Mouse (Mus musculus) limb, embryonic 12.5 days (tissue): ENCODE results near the gene Shisa6. TPM values are rescaled to one million over a fixed set of nuclear protein-coding genes. Genes with fewer than 3 reads are reported as not detected.

ENCODE experiments used
- ATAC-seq: fragments of 200-750 bp; cut with Nextera tagmentation; 2 replicates; pipeline ENCODE4 v1.8.0; 2017; ENCODE audit warnings: low read depth, moderate TSS enrichment; ENCODE audit not compliant: insufficient number of reproducible peaks, insufficient read depth, low FRiP score, low TSS enrichment
- H3K27ac ChIP-seq: fragments of 300-500 bp; sonication (generic); 2 replicates; pipeline ENCODE4 v1.5.1; 2016; ENCODE audit warnings: mild to moderate bottlenecking, moderate library complexity
- H3K27me3 ChIP-seq: fragments of 300-500 bp; sonication (generic); 2 replicates; pipeline ENCODE4 v1.6.1; 2016; ENCODE audit warnings: mild to moderate bottlenecking, moderate library complexity
- H3K36me3 ChIP-seq: fragments of 300-500 bp; sonication (generic); 2 replicates; pipeline ENCODE4 v1.6.1; 2016; ENCODE audit warnings: mild to moderate bottlenecking, moderate library complexity
- H3K4me1 ChIP-seq: fragments of 300-500 bp; sonication (generic); replicated peaks from 2 replicates; pipeline ENCODE4 v1.6.1; 2016
- H3K4me2 ChIP-seq: fragments of 300-500 bp; sonication (generic); 2 replicates; pipeline ENCODE4 v1.6.1; 2016; ENCODE audit warnings: mild to moderate bottlenecking, moderate library complexity
- H3K4me3 ChIP-seq: fragments of 300-500 bp; sonication (generic); replicated peaks from 2 replicates; pipeline ENCODE4 v1.5.1; 2016; ENCODE audit warnings: mild to moderate bottlenecking
- H3K9ac ChIP-seq: fragments of 300-500 bp; sonication (generic); replicated peaks from 2 replicates; pipeline ENCODE4 v1.6.1; 2016; ENCODE audit warnings: mild to moderate bottlenecking, moderate library complexity
- H3K9me3 ChIP-seq: fragments of 300-500 bp; sonication (generic); 2 replicates; pipeline ENCODE4 v1.6.1; 2016; ENCODE audit warnings: mild to moderate bottlenecking, moderate library complexity
- WGBS: fragments of 180-500 bp; shearing (Covaris S2); methylation state at CpG from one replicate; pipeline ENCODE4 v1.1.7; 2016; 5-methylcytosine and 5-hydroxymethylcytosine counted together
- polyA plus RNA-seq: library from polyadenylated mRNA; unstranded; fragments of >200 nt; fragmentation: Nextera tagmentation; extraction: Ambion mirVana; gene quantifications from 2 replicates; pipeline ENCODE4 v1.2.1, GENCODE M21; 2016

Gene Shisa6
- polyA plus RNA-seq, 1 experiment from 2014 or later = 0.18 TPM

GRCm38 (mm10) chr11:66344822-66345221 is 180.9 kb downstream of the Shisa6 start:
- Histone ChIP-seq H3K9me3 (no peaks in the 10 kb centered on the region), H3K27me3 (no peaks in the 10 kb centered on the region), H3K36me3 (no peaks in the 10 kb centered on the region), H3K9ac (no peak overlapping the region), H3K4me3 (no peak overlapping the region), H3K27ac (no peak overlapping the region), H3K4me2 (no peak overlapping the region), H3K4me1 (no peaks in the 10 kb centered on the region)
- no peak for ATAC-seq
- 71% methylated on average over 3 of the region's 3 CpGs for WGBS

- Histone ChIP-seq H3K9ac (no peak overlapping the region), H3K27me3 (no peaks in the 10 kb centered on the region), H3K4me2 (no peak overlapping the region), H3K27ac (no peak overlapping the region), H3K9me3 (0 out of 2 replicates have a peak, but pooled peaks cover 6% of the 10 kb centered on the region), H3K4me1 (no peaks in the 10 kb centered on the region), H3K36me3 (no peaks in the 10 kb centered on the region), H3K4me3 (no peak overlapping the region)
- no peak for ATAC-seq
These were observed 189.5 kb downstream of the Shisa6 start for GRCm38 (mm10) chr11:66336313-66336712.

GRCm38 (mm10) chr11:66312764-66313163 is 213.0 kb downstream of the Shisa6 start:
- ATAC-seq = no peak
- no peak overlapping the region for H3K4me3 ChIP-seq
- 76% methylated on average over 7 of the region's 7 CpGs for WGBS

GRCm38 (mm10) chr11:66304396-66304795 is 221.4 kb downstream of the Shisa6 start:
- no peaks in the 10 kb centered on the region for H3K27me3 ChIP-seq
- no peak overlapping the region for H3K4me3 ChIP-seq
- H3K4me2 ChIP-seq = no peak overlapping the region
- H3K4me1 ChIP-seq = no peaks in the 10 kb centered on the region
- no peak overlapping the region for H3K27ac ChIP-seq
- no peak overlapping the region for H3K9ac ChIP-seq
- no peaks in the 10 kb centered on the region for H3K36me3 ChIP-seq
- no peaks in the 10 kb centered on the region for H3K9me3 ChIP-seq
- WGBS = 62% methylated on average over 1 of the region's 1 CpGs
- no peak for ATAC-seq

More at GRCm38 (mm10) chr11:66312764-66313163, 213.0 kb downstream of the Shisa6 start:
- H3K9ac ChIP-seq = no peak overlapping the region
- H3K9me3 ChIP-seq = no peaks in the 10 kb centered on the region
- no peak overlapping the region for H3K4me2 ChIP-seq
- H3K36me3 ChIP-seq = no peaks in the 10 kb centered on the region
- H3K27me3 ChIP-seq = no peaks in the 10 kb centered on the region
- no peak overlapping the region for H3K27ac ChIP-seq
- H3K4me1 ChIP-seq = no peaks in the 10 kb centered on the region

DNA sequence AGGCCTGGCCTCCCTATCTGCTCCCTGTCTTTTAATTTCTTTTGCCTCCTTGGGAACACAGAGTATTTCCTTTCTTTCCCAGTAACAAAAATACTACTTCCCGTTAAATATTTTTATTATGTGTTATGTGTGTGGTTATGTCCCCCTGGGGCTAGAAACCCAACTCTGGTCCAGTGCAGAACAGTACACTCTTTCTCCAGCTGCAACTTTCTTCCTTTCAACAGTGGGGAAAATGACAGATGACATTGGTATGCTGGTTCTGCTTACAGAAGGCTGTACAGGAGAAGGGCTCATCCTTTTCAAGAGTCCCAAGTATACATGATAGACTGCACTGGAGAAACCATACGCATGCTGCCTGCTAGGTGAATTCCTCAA is 251.1 kb downstream of the Shisa6 start:
- no peaks in the 10 kb centered on the region for H3K9me3 ChIP-seq
- no peak overlapping the region for H3K4me2 ChIP-seq
- peak overlapping the region; percentile 23; the same call in 1 of the 2 replicates for H3K27ac ChIP-seq
- H3K27me3 ChIP-seq = no peaks in the 10 kb centered on the region
- 51% methylated on average over 2 of the region's 2 CpGs for WGBS
- ATAC-seq = 0 out of 2 replicates have a peak, but pooled peaks have one; percentile 66
- no peaks in the 10 kb centered on the region for H3K36me3 ChIP-seq
- H3K4me3 ChIP-seq = no peak overlapping the region
- peaks cover 22% of the 10 kb centered on the region for H3K4me1 ChIP-seq
- no peak overlapping the region for H3K9ac ChIP-seq

DNA sequence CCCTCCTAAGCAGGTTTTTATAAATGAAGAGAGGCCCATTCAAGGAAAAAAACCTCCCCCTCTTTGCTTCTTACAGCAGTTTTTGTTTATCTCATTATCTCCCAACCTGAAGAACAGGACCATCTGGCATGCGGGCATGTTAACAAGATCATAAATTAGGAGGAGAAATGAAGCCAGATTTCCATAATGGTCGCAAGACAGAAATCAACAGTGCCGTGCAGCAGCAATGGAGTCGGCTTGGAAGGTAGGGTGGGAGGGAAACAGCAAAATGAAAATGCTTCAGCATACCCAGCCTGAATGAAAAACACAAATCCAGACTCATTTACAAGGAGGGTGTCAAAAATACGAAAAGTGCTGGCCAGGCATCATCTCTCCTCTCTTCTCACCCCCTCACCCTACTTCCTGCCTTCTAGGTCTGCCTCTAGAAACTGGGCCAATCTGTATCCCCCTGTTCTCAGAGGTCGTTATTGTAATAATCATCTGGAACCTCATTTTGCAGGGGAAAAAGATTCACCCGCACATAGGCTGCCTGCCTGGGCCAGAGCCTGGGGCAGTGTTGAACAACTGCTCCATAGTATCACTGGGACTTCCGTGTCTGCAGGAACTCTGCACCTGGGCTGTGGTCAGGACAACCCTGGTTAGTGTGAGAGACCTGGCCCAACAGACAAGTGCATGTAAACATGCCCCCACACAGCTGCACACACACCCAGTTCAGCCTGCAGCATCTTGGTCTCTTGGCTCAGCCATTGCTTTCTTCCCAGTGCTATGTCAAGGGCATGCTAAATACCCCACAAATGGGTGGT is 251.7 kb downstream of the Shisa6 start:
- H3K9ac ChIP-seq = no peak overlapping the region
- H3K4me2 ChIP-seq = no peak overlapping the region
- H3K27me3 ChIP-seq = no peaks in the 10 kb centered on the region
- WGBS = 29% methylated on average over 8 of the region's 8 CpGs
- no peaks in the 10 kb centered on the region for H3K9me3 ChIP-seq
- H3K4me3 ChIP-seq = no peak overlapping the region
- no peak overlapping the region for H3K27ac ChIP-seq
- H3K4me1 ChIP-seq = peaks cover 22% of the 10 kb centered on the region
- no peaks in the 10 kb centered on the region for H3K36me3 ChIP-seq
- peak; percentile 56; the same call in 1 of the 2 replicates for ATAC-seq

DNA sequence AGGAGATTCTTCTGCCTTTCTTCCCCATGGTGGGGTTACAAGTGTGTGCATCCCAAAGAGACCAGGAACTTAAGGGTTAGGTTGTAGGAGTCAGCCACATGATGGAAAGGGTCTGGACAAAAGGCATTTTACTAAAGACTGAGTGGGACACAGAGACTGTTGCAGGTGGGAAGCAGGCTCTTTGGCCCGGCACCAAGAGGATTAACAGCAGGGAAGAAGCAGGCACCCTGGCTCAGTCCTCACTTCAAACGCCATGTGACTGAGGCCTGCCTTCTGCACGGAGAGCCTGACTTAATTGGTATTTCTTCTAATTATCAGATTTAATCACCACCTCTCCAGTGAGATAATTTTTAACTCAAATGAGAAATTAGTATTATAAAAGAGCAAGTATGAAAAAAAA is 258.7 kb downstream of the Shisa6 start:
- Histone ChIP-seq H3K27me3 (no peaks in the 10 kb centered on the region), H3K36me3 (no peaks in the 10 kb centered on the region), H3K27ac (no peak overlapping the region), H3K9ac (no peak overlapping the region), H3K4me2 (no peak overlapping the region), H3K4me3 (no peak overlapping the region), H3K4me1 (no peaks in the 10 kb centered on the region), H3K9me3 (no peaks in the 10 kb centered on the region)
- 50% methylated on average over 3 of the region's 3 CpGs for WGBS
- ATAC-seq = no peak

DNA sequence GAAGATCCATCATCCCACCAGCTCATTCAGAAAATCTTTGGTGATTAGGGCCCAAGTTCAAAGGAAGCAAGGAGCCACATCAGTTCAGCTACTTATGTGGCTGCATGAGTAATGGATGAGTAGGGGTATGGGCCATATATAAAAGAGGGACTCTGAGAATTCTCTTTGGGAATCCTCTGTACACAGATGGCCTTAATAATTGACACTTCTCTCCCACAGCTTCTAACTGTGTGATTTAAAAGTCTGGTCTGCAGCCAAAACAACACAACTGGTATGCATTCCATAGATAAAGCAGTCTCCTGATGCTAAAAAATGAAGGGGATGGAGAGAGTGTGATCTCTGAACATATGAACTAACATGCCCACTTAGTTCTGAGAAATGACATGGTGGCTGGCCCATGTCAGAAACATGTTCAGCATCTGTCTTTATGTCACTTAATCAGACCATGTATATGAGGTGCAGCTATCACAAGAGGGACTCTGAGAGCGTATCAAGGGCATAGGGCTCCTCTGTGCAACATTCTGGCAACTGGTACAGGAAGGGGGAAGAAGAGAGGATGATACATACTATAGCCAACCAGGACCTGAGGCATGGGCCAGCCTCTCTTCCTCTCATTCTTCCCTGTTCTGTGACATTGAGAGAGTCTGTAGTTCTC is 260.3 kb downstream of the Shisa6 start:
- 77% methylated on average over 1 of the region's 1 CpGs for WGBS
- no peak for ATAC-seq
- Histone ChIP-seq H3K36me3 (no peaks in the 10 kb centered on the region), H3K27ac (no peak overlapping the region), H3K27me3 (no peaks in the 10 kb centered on the region), H3K9me3 (no peaks in the 10 kb centered on the region), H3K4me1 (no peaks in the 10 kb centered on the region), H3K4me2 (no peak overlapping the region), H3K4me3 (no peak overlapping the region), H3K9ac (no peak overlapping the region)

GRCm38 (mm10) chr11:66260205-66260604 is 265.6 kb downstream of the Shisa6 start:
- H3K27ac ChIP-seq = no peak overlapping the region
- H3K4me2 ChIP-seq = no peak overlapping the region
- ATAC-seq = no peak
- no peaks in the 10 kb centered on the region for H3K9me3 ChIP-seq
- H3K4me1 ChIP-seq = no peaks in the 10 kb centered on the region
- no peak overlapping the region for H3K9ac ChIP-seq
- H3K4me3 ChIP-seq = no peak overlapping the region
- no peaks in the 10 kb centered on the region for H3K27me3 ChIP-seq
- WGBS = 83% methylated on average over 2 of the region's 2 CpGs
- H3K36me3 ChIP-seq = no peaks in the 10 kb centered on the region

- Histone ChIP-seq H3K27me3 (no peaks in the 10 kb centered on the region), H3K4me3 (no peak overlapping the region), H3K9ac (no peak overlapping the region), H3K27ac (no peak overlapping the region), H3K4me1 (no peaks in the 10 kb centered on the region), H3K36me3 (no peaks in the 10 kb centered on the region), H3K9me3 (no peaks in the 10 kb centered on the region), H3K4me2 (no peak overlapping the region)
- 21% methylated on average over 3 of the region's 3 CpGs for WGBS
- ATAC-seq = no peak
These were observed 266.9 kb downstream of the Shisa6 start for GRCm38 (mm10) chr11:66258851-66259250.

GRCm38 (mm10) chr11:66247115-66247514 is 278.6 kb downstream of the Shisa6 start:
- Histone ChIP-seq H3K27me3 (no peaks in the 10 kb centered on the region), H3K36me3 (no peaks in the 10 kb centered on the region), H3K9me3 (no peaks in the 10 kb centered on the region), H3K27ac (no peak overlapping the region), H3K4me3 (no peak overlapping the region), H3K4me1 (no peaks in the 10 kb centered on the region), H3K4me2 (no peak overlapping the region), H3K9ac (no peak overlapping the region)
- WGBS = 88% methylated on average over 5 of the region's 5 CpGs
- ATAC-seq = no peak
